Mouse (Mus musculus): ENCODE results near the gene Lsamp. TPM values are rescaled to one million over a fixed set of nuclear protein-coding genes. Genes with fewer than 3 reads are reported as not detected.

Gene Lsamp
- total and polyA plus RNA-seq, 3 experiments = 0.97 to 2.3 (median 1.1) TPM

DNA sequence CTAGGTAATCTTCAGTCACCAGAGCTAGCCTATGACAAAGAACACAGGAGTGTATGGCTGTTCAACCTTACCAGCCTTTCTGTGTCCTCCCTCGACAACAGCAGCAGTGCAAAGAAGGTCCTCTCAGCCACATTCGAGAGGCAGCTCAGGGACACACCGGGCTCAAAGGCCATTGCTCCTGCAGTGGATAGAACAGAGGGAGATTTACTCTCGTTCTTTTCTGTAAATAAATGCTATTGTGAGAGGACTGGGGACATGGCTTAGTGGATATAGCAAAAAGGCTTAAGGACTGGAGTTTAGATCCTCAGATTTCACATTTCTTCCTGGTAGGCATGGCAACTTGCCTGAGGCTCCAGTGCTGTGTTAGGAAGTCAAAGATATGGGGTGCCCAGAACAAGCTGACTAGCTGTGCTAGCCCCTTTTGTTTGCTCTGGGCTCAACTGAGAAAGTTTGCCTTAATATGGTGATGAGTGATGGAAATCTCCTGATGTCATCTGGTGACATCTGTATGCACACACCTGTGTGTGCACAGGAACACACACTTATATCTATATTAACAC is 913.7 kb downstream of the Lsamp start:
- no peaks in the 10 kb centered on the region for H3K36me3 ChIP-seq (ENCODE audit: control insufficient read depth, insufficient read depth, low read length)
- intact Hi-C loops (cut with DNase I) = no loop called here
- no peak overlapping the region for H3K4me3 ChIP-seq
- no peaks in the 10 kb centered on the region for H3K27me3 ChIP-seq (ENCODE audit: control insufficient read depth, insufficient read depth, low read length)
- H3K4me1 ChIP-seq (ENCODE audit: control insufficient read depth, insufficient read depth, low read length) = no peaks in the 10 kb centered on the region
- DNase-seq = no peak
- 60% methylated on average over 4 of the region's 4 CpGs for WGBS
- TF ChIP-seq EP300 (IDR thresholded peaks at IDR 0.05; ENCODE audit: insufficient read depth, low read depth, low read length) = no peak
- TF ChIP-seq POLR2A (IDR thresholded peaks at IDR 0.05; ENCODE audit: insufficient read depth, low read depth, low read length) = no peak
- TF ChIP-seq CTCF (IDR thresholded peaks at IDR 0.05) = no peak
- H3K79me2 ChIP-seq (replicated peaks; ENCODE audit: control insufficient read depth, insufficient read depth, low read length) = no peaks in the 10 kb centered on the region
- no peak overlapping the region for H3K27ac ChIP-seq
- no peak overlapping the region for H3K9ac ChIP-seq (ENCODE audit: low read depth, low read length)

DNA sequence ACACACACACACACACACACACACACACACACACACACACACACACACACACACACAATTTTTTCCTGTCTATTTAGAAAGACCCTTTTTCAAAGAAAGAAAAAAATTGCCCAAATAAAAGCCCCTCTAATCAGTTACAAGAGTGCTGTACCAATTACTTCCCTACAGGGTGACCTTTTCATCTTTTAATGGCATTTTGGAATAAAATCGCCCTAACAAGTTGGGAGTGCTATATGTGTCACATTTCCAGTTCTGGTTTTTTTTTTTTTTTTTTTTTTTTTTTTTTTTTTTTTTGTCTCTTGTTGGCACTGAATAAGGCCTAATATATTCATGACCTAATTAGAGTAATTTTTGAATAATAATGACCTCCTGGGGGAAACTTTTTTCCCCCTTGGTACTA is 923.7 kb downstream of the Lsamp start:
- intact Hi-C loops (cut with DNase I) = no loop called here
- 39% methylated on average over 1 of the region's 1 CpGs for WGBS

DNA sequence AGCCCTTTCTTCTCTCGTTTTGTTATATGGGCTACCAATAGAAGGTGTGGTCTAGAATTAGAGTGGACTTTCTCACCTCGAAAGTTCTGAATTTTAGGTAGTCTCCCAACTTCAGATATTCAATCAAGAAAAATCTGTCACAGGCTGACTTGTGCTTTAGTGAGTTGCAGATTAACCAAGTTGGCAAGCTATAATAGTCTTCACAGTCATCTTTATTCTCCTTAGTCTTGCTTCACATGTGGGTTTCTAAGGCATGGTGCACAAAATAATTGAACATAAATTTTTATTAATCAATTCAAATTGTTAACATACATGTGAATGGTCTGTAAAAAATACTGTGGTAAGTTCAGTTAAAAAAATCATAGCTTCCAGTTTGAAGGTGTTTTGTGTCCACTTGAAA is 930.0 kb downstream of the Lsamp start:
- Histone ChIP-seq H3K4me3 (no peak overlapping the region), H3K27ac (no peak overlapping the region), H3K79me2 (replicated peaks; ENCODE audit: control insufficient read depth, insufficient read depth, low read length) (no peaks in the 10 kb centered on the region), H3K36me3 (ENCODE audit: control insufficient read depth, insufficient read depth, low read length) (no peaks in the 10 kb centered on the region), H3K27me3 (ENCODE audit: control insufficient read depth, insufficient read depth, low read length) (no peaks in the 10 kb centered on the region), H3K9ac (ENCODE audit: low read depth, low read length) (no peak overlapping the region), H3K4me1 (ENCODE audit: control insufficient read depth, insufficient read depth, low read length) (no peaks in the 10 kb centered on the region)
- WGBS = 74% methylated on average over 2 of the region's 2 CpGs
- intact Hi-C loops (cut with DNase I) = no loop called here
- DNase-seq = no peak
- no peak for TF ChIP-seq POLR2A (IDR thresholded peaks at IDR 0.05; ENCODE audit: insufficient read depth, low read depth, low read length)
- no peak for TF ChIP-seq EP300 (IDR thresholded peaks at IDR 0.05; ENCODE audit: insufficient read depth, low read depth, low read length)
- no peak for TF ChIP-seq CTCF (IDR thresholded peaks at IDR 0.05)

More for the DNA sequence above, 923.7 kb downstream of the Lsamp start:
- Histone ChIP-seq H3K79me2 (replicated peaks; ENCODE audit: control insufficient read depth, insufficient read depth, low read length) (no peaks in the 10 kb centered on the region), H3K4me1 (ENCODE audit: control insufficient read depth, insufficient read depth, low read length) (no peaks in the 10 kb centered on the region), H3K9ac (ENCODE audit: low read depth, low read length) (no peak overlapping the region), H3K27me3 (ENCODE audit: control insufficient read depth, insufficient read depth, low read length) (no peaks in the 10 kb centered on the region), H3K36me3 (ENCODE audit: control insufficient read depth, insufficient read depth, low read length) (no peaks in the 10 kb centered on the region), H3K27ac (no peak overlapping the region), H3K4me3 (no peak overlapping the region)
- TF ChIP-seq CTCF (IDR thresholded peaks at IDR 0.05) (no peak), EP300 (IDR thresholded peaks at IDR 0.05; ENCODE audit: insufficient read depth, low read depth, low read length) (no peak), POLR2A (IDR thresholded peaks at IDR 0.05; ENCODE audit: insufficient read depth, low read depth, low read length) (no peak)
- DNase-seq = no peak

DNA sequence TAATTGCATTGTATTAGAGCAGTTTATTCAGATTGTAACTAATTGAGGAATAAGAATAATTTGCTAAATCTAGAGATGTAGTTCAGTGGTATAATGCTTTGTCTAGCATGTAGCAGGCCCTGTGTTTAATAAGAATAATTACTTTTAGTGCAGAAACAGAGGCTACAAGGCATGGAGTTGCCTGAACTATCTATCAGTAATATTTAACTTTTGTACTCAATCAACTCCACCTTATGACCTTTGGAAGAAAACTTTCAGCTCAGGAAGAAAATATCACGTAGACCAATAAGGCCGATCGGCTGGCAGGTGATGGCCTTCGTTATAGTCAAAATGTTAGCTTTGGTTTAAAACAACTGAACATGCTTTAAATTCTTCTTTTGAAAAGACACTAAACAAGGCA is 946.4 kb downstream of the Lsamp start:
- TF ChIP-seq POLR2A (IDR thresholded peaks at IDR 0.05; ENCODE audit: insufficient read depth, low read depth, low read length) (no peak), CTCF (IDR thresholded peaks at IDR 0.05) (no peak)
- no peak overlapping the region for H3K9ac ChIP-seq (ENCODE audit: low read depth, low read length)
- 88% methylated on average over 4 of the region's 4 CpGs for WGBS
- H3K27me3 ChIP-seq (ENCODE audit: control insufficient read depth, insufficient read depth, low read length) = no peaks in the 10 kb centered on the region
- no peak overlapping the region for H3K4me3 ChIP-seq
- DNase-seq = no peak
- intact Hi-C loops (cut with DNase I) = no loop called here
- H3K4me1 ChIP-seq (ENCODE audit: control insufficient read depth, insufficient read depth, low read length) = no peaks in the 10 kb centered on the region
- no peaks in the 10 kb centered on the region for H3K36me3 ChIP-seq (ENCODE audit: control insufficient read depth, insufficient read depth, low read length)
- no peaks in the 10 kb centered on the region for H3K79me2 ChIP-seq (replicated peaks; ENCODE audit: control insufficient read depth, insufficient read depth, low read length)
- H3K27ac ChIP-seq = no peak overlapping the region

DNA sequence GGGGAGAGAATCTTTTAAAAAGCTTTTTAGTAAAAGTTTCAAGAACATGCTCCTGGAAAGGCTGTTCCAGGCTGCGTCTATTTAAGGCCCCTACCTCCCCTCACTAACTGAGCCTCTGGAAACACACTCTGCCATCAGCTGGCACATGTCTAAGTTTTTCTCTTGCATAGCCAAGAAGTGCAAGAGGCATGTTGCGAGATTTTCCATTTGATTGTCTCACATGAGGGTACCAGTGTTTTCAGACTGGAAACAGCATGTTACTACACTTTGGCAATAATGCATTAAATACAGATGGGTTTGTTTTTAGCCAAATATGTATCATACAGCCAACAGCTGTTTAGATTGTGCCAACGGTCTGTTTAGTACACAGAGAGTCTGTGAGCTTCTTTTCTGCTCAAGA is 958.1 kb downstream of the Lsamp start:
- Histone ChIP-seq H3K4me1 (ENCODE audit: control insufficient read depth, insufficient read depth, low read length) (no peaks in the 10 kb centered on the region), H3K9ac (ENCODE audit: low read depth, low read length) (no peak overlapping the region), H3K36me3 (ENCODE audit: control insufficient read depth, insufficient read depth, low read length) (no peaks in the 10 kb centered on the region), H3K4me3 (no peak overlapping the region), H3K27ac (no peak overlapping the region), H3K79me2 (replicated peaks; ENCODE audit: control insufficient read depth, insufficient read depth, low read length) (no peaks in the 10 kb centered on the region), H3K27me3 (ENCODE audit: control insufficient read depth, insufficient read depth, low read length) (no peaks in the 10 kb centered on the region)
- no peak for DNase-seq
- intact Hi-C loops (cut with DNase I) = no loop called here
- 67% methylated on average over 3 of the region's 3 CpGs for WGBS
- TF ChIP-seq EP300 (IDR thresholded peaks at IDR 0.05; ENCODE audit: insufficient read depth, low read depth, low read length) (no peak), CTCF (IDR thresholded peaks at IDR 0.05) (no peak), POLR2A (IDR thresholded peaks at IDR 0.05; ENCODE audit: insufficient read depth, low read depth, low read length) (no peak)

DNA sequence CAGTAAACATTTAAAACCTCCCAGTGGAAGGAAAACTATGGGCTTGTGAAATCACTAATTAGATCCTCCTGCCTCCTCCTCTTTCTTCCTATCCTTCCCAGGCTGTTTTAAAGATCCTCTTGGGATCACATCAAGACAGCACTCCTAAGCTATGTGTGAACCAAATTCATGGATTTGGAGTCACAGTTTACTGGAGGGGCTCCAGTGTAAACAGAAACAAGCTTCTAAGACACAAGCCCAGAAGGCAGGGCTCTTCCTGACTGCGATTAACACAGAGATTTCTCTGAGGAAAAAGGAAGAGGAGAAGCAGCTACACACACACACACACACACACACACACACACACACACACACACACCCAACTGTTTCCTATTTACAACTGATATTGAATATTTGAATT is 961.7 kb downstream of the Lsamp start:
- no peak for TF ChIP-seq CTCF (IDR thresholded peaks at IDR 0.05)
- no peak for TF ChIP-seq EP300 (IDR thresholded peaks at IDR 0.05; ENCODE audit: insufficient read depth, low read depth, low read length)
- TF ChIP-seq POLR2A (IDR thresholded peaks at IDR 0.05; ENCODE audit: insufficient read depth, low read depth, low read length) = no peak
- Histone ChIP-seq H3K4me1 (ENCODE audit: control insufficient read depth, insufficient read depth, low read length) (no peaks in the 10 kb centered on the region), H3K27me3 (ENCODE audit: control insufficient read depth, insufficient read depth, low read length) (no peaks in the 10 kb centered on the region), H3K27ac (no peak overlapping the region), H3K36me3 (ENCODE audit: control insufficient read depth, insufficient read depth, low read length) (no peaks in the 10 kb centered on the region), H3K4me3 (no peak overlapping the region), H3K9ac (ENCODE audit: low read depth, low read length) (no peak overlapping the region), H3K79me2 (replicated peaks; ENCODE audit: control insufficient read depth, insufficient read depth, low read length) (no peaks in the 10 kb centered on the region)
- DNase-seq = no peak
- 13% methylated on average over 1 of the region's 1 CpGs for WGBS
- intact Hi-C loops (cut with DNase I) = no loop called here
